Mouse (Mus musculus) monocyte, adult 5-6 weeks (primary cell): ENCODE data around the gene Gm11985. TPM values are rescaled to one million over a fixed set of nuclear protein-coding genes. Genes with fewer than 3 reads are reported as not detected.
"Not testable (repeated sequence)": the region's sequence is repeated elsewhere in the genome, so short reads cannot be mapped to it uniquely, and the experiment has no call there.

ENCODE experiments used
- ATAC-seq: fragments of 153-309, 156-312 bp; replicated peaks from 2 replicates; pipeline ENCODE4 v1.8.0; 2017; ENCODE audit warnings: mild to moderate bottlenecking; ENCODE audit not compliant: low TSS enrichment, insufficient number of reproducible peaks, severe bottlenecking, poor library complexity, low FRiP score
- total RNA-seq: library from RNA; stranded (forward); fragments of 200-1000, 200-491, 200-594 nt; gene quantifications from 3 replicates; pipeline ENCODE4 v1.2.3, GENCODE M21; 2017

Gm11985 gene
- not detected in 3 replicates for total RNA-seq

DNA sequence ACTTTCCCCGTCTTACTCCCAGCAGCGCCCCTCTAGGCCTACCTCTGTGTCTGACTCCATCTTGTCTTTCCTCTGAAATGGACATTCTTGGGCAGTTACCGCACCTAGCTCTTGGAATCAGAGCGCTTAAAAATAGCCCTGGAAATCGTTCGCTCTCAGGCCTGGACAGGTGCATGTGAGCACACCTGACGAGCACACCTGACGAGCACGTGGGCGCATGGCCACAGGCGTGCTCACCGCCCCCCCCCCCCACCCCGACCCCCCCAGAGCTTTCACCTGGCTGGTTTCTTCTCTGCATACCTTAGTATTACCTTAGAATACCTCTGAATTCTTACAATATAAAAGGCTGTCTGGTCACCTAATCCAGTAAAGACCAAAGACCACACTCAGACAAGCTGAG lies at the start of gene Gm11985:
Gene Gm11985 (minus strand): TSS at position 101 of the 400 bp plus-strand sequence.
- no peak for ATAC-seq

DNA sequence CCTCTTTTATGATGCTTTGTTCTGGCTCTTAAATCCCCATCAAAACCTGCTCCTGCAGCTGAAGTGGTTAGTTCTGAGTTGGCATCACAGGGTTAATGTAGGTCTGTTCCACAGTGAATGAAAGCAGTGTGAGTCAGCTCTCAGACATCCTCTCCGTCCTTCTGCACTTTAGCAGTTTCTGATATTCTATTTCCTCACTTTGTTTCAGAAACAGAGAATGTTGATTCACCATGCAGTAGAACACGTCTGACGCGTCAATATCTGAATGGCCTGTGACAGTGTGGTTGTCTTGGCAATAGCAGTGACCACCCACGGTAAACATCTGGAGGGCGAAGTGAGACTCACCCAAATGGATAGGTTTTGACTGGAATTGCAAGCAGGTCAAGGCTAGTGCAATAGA lies 49.3 kb upstream of the Gm11985 start:
- no peak for ATAC-seq

DNA sequence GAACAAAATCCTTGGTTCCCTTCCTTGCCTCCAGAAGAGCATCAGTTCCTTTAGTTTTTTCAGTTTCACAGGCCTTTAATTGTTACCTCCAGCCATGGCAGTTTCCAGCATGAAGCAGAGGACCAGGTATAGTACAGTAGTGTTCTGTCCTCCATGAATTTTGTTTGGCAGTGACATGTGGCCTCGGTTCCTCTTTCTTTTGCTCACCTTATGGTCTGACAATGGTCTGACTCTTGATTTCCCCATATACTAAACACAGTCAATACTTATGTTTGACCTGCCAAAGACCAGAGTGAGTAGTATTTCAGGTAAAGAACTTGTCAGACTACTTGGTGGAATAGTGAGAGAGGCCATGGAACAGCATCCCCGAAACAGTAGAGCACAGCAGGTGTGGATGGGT lies 48.4 kb upstream of the Gm11985 start:
- ATAC-seq: no peak

DNA sequence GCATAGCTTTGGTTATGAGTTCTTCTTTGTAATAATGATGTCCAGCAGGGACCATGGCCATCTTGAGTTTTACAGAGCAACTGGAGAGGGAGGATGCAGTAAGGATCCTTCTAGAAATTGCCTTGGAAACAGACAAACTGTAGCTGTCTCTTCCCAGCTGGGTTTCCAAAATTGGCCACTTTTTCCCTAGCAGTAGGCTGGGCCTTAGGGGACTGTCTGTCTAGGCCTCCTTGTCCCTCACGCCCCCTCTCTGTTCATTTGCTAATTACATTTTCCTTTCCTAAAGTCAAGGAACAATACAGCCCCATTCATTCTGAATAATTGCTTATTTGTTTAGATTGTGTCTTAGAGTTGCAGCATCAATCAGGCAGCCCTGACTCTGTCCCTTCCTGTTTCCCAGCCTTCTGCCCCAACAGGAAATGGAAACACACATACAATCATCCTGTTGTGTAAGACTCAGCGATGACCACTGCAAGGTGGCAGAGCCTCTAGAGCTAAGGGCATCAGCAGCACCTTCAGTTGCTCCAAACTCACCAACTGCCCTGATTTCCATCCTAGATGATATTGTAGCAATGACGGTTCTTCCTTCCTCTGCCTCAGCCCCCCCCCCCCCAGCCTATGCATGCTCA lies 46.7 kb upstream of the Gm11985 start:
- ATAC-seq: no peak

DNA sequence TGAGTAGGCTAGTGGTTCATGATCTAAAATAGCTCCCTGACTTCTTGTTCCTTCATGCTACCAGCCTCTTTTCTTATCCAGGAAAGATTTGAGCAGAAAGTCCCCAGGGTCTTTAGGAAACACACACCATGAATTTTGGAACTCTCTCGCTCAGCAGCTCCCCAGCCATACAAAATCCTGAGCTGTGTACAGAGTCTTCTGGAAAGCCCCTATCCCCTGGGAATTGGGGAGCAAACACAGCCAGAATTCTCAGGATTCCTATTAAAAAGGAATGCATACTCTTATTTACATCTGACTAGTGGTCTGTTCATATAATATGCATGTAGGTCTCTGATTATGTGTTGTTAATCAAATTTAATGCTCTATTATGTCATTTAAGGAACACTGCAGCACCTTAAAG lies 46.1 kb upstream of the Gm11985 start:
- no peak for ATAC-seq

DNA sequence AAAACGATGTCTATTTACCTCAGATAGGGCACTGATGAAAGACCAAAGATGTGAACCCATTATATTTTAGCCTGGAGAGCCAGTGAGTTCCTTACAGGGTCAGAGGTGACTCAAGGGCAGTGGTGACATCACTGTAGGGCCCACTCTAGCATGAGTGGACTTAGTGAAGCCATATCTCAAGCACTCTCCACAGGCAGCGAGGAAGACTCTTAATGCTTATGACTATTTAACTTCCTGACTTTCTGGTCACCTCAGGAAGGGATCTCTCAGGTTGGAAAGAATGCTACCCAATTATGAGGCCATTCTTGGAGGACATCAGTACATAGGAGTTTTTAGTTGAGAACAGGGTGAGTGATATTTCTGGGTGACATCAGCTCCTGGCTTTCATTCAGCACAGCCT lies 45.0 kb upstream of the Gm11985 start:
- no peak for ATAC-seq

DNA sequence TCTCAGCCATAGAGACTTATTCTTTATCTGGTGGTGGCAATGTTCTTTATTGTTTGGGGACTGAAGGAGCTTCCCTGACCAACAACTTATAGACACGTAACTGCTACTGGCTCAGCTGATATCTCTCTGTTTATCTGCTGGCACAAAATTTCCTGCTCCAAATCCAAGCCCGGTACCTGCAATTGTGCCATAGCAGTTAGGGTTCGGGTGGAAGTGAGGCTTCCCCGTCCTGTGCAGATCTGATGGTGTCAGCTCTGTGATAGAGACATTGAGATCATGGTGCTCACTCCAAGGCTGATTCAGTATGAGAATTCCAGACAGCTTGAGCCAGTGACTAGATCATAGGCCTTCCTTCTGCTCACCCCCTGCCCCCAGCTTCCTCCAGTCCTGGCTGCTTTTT lies 43.6 kb upstream of the Gm11985 start:
- no peak for ATAC-seq

DNA sequence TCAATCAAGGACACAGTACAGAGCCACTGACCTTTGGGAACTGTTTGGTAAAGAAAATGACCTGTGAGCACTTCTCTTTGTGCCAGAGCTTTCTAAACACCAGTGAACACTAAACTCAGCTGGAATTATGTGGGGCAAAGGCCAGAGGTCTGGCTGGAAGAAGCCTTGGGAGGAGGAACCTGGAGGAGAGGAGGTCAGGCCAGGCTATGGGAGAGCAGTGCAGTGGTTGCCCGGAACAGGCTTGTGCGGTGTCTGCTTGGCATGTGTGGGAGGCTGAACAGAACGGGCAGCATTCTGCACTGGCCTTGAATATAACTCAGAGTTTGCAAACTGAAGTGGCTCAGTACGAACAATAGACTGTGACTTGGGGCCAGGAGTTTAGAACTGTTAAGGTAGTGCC lies 41.6 kb upstream of the Gm11985 start:
- ATAC-seq: no peak

DNA sequence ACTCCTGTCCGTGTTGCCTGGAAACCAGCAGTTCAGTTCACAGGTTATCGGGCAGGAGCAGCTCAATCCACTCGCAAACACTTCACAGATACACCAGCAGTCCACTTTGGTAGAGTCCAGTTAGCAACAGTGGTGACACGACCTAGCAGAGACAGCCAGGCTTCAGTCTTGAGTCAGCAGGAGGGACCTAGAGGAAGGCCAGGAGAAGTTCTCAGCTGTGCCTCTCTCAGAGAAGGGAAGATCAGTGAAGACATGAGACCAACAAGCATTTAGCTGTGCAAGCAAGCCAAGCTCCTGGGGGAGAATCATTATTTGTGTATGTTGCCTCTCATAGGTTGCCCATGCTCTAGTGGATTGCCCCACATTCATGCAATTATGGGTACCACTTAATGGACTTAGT lies 39.7 kb upstream of the Gm11985 start:
- no peak for ATAC-seq

DNA sequence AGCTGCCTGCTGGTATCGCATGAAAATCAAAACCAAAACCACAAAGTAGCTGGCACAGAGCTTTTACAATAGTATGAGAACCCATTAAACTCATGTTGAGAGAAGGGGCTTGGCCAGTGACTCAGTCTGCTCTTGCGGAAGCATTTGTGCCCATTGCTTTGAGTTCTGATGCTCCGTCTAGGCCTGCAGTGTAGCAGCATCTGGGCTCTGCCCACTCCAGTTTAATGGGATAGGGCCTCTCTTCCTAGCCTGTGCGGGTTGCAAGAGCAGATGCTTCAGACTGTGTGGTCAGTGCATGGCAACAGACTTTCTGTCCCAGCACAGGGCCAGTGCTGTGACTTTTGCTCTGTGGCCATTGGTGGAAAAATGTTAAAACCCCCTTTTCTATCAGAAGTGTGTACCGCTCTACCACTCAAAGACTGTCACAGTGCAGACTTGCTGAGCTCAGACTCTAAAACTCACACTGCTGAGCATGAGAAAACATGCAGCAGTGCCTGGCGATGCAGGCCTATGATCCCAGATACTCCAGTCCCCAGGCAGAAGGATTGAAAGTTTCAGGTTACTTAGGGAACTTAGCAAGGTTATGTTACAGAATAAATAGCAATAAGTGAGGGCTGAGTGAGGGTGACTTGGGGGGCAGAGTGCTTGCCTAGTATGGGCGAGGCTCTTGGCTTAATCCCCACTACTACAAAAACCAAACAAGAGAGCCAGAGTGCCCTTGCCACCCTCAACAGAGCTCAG lies 38.6 kb upstream of the Gm11985 start:
- no peak for ATAC-seq

DNA sequence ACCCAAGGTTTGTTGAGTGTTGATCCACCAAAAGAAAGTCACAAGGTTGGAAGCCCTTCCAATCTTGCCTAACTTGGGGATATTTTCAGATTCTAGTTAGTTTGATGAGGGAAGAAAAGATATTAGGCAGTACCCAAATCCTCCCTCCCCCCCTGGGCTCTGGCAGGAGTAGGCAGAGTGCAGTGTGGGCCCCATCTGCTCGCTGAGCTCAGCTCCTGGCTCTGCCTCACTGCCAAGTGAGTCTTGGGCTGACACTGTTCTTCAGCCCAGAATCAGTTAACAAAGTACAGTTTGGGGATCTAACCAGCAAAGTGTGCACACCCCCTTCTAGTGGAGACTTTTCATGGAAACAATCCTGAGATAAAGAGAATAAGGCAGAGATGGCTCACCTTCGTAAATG lies 37.8 kb upstream of the Gm11985 start:
- no peak for ATAC-seq

DNA sequence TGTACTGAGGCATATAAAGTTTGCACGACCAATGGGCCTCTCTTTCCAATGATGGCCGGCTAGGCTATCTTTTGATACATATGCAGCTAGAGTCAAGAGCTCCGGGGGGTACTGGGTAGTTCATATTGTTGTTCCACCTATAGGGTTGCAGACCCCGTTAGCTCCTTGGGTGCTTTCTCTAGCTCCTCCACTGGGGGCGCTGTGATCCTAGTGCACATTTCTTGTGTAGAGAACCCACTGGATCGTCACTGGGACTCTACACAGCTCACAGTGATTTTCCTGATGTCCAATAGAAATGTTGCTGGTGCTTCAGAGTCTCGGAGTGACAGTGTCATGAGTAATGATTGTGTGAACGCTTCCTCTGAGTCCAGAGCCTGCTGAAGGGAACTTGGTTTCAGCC lies 33.5 kb upstream of the Gm11985 start:
- not testable (repeated sequence) for ATAC-seq

DNA sequence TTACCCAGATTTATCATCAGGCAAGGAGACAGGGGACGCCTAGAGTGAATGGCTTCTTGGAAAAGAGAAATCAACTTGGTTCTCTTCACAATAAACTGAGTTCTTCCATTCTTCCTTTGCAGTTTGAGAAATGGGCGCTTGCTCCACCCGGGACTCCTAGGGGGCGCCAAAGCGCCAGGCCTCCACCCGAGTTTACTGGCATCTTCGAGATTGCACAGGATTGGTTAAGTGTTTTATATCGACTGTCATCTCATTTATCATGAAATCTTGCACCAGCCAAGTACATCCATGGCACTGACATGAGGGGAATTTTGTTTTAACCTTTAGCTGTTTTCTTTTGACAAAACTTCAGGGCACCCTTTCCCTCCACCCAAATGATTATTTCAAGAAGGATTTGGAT lies 27.3 kb upstream of the Gm11985 start:
- ATAC-seq: no peak

DNA sequence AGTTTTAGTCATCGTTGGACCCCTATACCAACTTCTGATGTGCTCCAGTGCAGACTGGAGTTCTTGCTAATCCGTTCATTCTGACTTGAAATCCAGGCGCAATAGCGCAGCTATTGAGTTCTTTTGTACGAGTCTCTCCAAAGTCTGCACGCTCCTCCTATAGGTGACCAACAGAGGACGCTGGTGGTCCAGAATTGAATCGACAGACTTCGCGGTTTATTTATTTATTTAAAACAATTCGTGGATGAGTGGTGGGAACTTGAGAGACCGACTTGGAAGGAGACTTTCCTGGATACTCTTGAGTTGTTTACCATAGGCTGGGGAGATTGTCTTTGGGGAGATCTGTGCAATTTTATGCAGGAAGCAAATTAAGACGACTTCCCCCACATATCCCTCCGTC lies 26.4 kb upstream of the Gm11985 start:
- ATAC-seq: no peak

DNA sequence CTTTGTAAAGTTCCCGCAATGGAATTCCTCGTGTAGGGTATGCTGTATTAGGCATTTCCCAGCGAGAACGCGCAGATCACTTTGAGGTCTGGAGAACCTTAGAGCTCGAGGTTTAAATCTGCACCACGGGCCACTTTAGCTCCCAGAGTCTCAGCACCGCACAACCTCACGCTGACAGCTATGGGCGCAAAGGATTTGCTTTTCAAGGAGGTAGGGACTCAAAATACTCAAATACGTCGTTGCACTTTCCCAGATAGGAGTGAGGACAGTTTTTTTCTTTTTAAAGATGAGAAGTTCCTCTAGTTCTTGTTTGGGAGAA lies 25.9 kb upstream of the Gm11985 start:
- ATAC-seq: no peak

DNA sequence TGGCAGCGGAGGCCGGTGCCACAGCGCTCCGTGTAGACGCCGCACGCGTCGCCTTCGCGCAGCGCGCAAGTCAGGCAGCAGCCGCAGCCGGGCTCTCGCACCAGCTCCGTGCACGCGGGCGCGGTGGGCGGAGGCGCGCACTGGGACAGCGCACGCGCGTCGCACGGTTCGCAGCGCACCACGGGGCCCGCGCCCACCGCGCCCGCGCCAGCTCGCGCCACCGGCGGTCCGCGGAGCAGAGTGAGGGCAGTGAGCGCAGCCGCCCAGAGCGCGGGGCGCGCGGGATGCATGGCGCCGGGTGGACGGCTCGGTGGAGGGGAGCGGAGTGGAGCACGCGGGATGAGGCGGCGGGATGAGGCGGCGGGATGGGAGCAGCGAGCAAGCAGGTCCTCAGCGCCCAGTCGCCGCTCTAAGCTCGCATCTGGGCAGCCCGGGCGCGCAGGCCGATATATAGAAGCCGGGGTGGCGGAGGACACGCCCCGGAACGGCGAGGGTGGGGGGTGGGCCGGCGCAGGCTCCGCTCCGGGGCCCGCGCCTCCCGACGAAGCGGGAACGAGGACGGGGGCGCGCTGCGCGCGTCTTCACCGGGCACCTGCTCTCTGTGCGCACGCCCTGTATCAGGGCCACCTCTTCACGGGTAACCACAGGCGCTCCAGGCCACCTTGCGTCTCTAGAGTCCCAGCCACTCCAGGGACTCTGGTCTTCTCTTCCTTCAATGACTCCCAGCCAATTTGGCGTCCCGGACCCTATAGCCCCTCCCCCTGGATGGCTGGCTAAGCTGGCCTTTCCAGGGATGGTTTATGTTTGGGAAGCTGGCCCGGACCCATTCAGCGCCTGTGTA lies 25.4 kb upstream of the Gm11985 start, which contains the start of gene Igfbp3:
Gene Igfbp3 (minus strand): TSS at position 423 of the 841 bp plus-strand sequence.
- ATAC-seq: no peak

DNA sequence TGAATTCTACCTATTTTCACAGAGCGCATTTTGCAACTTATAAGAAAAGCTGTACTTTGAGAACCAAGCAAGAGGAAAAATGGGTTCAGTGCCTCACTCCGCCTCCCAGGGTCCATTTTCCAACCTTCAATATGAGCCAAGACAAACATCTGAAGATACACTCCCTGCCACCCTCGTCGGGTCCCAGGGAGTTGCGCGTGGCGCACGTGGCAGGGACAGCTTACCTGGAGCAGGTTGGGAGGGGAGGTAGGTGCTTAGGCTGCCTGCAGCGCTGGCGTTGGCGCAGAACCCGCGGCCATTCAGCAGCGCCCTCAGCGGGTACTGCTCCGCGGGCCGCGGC lies 24.8 kb upstream of the Gm11985 start:
- no peak for ATAC-seq

DNA sequence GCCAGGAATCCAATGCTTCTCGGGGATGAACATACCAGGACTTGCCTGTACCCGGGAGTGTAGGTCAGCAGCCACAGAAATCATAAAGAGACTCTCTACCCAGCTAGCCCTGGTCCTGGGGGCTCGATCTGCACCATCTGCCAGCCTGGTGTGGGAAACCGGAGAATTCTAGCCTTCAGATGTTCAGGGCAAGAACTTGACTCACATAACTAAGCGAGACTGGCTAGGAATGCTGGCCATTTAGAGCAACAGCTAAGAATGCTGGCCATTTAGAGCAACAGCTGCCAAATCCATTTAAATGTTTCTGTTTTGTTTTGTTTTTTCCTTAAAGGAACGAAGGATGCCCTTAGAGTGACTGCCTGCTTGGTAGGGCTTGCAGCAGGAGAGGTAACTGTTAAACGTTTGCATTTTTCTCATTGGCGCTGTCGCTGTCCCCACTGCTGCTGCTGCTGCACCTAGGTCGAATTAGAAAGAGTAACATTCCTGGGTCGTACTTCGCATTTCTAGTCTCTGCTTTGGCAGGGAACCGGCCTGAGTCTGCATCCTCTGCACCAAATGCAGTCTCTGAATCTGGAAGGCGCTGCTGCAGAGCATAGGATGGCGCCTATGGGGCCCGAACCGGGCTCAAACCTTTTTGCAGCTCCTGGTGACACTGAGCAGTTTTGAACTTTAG lies 23.9 kb upstream of the Gm11985 start:
- no peak for ATAC-seq

DNA sequence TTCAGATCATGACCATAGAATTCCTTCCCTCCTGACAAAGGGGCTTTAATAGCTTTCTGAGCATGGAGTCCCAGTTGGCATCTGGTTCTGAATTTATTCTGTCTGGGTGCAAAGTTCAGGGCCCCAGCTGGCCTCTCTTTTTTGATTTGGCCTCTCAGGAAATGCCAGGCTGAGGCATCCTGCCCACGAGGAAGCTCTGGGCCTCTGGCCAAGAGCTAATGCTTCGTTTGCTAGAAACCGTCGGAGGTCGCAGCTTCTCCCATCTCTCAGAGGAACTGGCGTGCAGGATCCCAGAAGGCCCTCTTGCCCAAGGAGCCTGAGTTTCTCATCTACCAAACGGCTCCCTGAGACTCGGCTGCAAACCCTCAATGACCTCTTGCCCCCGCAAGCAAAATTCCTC lies 22.8 kb upstream of the Gm11985 start:
- no peak for ATAC-seq
